Mouse (Mus musculus) kidney, adult 11 months (tissue): Measurements from ENCODE around the gene Frem2.

ENCODE experiments used
- DNase-seq: peaks from one replicate; pipeline ENCODE4 v3.0.0; 2022

Gene Frem2

DNA sequence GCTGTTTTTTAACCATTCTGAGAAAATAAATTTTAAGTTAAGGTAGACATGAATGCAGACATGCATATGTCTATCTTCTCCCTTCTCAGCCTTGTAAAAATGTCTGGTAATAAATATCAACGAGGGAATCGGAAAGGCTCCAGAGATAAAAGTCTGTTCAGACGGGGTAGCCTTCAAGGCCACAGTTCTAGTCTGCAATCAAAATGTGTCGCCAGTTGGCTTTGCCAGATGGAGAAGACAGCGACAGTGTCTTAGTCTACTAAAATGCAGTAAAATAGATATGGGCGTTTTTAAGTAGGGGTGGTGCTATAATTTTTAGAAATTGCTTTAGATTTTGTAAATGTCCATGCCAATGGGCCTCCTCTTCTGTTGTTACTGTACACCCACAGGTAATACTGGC lies 191.8 kb downstream of the Frem2 start:
- no peak for DNase-seq

DNA sequence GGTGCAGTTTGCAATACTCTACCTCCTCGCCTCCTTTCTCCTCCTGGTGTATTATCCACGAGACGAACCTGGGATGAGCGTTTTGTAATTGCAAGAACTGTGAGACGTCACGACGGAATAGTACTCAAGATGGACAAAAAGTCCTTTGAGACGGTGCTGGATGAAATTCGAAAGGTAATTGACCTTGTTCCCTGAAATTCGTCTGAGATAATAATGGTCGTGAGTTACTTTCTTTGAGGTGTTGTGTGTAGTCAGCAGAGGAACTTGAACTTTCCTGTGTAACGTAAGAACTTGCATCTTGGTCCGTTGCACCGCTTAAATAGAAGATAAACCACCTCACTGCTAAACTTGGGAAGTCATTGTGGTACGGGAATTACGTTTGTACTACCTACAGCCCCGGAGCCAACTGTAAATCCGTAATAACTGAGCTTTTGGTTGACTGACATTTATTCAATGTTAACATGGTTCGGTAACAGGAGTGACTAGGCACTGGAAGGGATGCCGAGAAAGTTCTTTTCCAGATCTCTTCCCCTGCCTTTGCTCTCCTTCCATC lies 192.9 kb downstream of the Frem2 start:
- no peak for DNase-seq
